Mouse (Mus musculus) cerebellum, postnatal 10 days (tissue): ENCODE measurements around the gene Pex14.
A peak's percentile ranks its signal among the peaks of the same experiment; 100 is the strongest.

Experiments used
- DNase-seq, 2 experiments: peaks; one replicate each; pipeline ENCODE4 v3.0.0; 2021; ENCODE audit warnings: mixed read lengths in 2 of 2

Pex14 gene

GRCm38 (mm10) chr4:148946071-148946470 is 153.6 kb downstream of the Pex14 start:
- no peak for DNase-seq

- peak; percentile 64 to 68 for DNase-seq
Measured at GRCm38 (mm10) chr4:148945476-148945881, 154.2 kb downstream of the Pex14 start.

GRCm38 (mm10) chr4:148943099-148943498 is 156.6 kb downstream of the Pex14 start:
- no peak for DNase-seq

DNA sequence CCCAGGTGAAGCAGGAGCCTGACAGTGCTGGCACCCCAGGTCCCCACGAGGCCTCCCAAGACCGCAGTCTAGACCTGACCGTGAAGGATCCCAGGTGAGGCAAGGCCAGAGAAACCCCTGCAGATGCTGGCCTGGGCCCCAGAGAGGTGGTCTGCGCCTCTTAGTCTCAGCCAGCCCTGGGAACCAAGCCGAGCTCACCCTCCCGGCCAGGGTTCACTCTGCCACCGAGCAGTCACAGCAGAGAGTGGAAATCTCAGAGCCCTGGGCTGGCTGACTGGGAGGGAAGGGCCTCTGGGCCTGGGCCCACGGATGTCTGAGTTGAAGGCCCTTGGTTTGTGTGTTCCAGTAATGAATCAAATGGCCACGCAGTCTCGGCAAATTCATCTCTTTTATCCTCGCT is 158.4 kb downstream of the Pex14 start:
- peak in 1 of 2 experiments; percentile 43 for DNase-seq

- peak; percentile 71 to 80 for DNase-seq
Measured at GRCm38 (mm10) chr4:148940674-148941211, 158.9 kb downstream of the Pex14 start.

DNA sequence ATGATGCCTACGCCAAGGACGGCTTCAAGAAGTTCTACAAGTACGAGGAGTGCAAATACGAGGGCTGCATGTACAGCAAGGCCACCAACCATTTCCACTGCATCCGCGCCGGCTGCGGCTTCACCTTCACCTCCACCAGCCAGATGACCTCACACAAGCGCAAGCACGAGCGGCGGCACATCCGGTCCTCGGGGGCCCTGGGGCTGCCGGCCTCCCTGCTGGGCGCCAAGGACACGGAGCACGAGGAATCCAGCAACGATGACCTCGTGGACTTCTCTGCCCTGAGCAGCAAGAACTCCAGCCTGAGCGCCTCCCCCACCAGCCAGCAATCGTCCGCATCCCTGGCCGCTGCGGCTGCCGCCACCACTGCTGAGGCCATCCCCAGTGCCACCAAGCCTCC is 161.1 kb downstream of the Pex14 start:
- no peak for DNase-seq

GRCm38 (mm10) chr4:148936727-148937126 is 162.9 kb downstream of the Pex14 start:
- DNase-seq, result no peak

GRCm38 (mm10) chr4:148936111-148936510 is 163.6 kb downstream of the Pex14 start:
- no peak for DNase-seq

DNA sequence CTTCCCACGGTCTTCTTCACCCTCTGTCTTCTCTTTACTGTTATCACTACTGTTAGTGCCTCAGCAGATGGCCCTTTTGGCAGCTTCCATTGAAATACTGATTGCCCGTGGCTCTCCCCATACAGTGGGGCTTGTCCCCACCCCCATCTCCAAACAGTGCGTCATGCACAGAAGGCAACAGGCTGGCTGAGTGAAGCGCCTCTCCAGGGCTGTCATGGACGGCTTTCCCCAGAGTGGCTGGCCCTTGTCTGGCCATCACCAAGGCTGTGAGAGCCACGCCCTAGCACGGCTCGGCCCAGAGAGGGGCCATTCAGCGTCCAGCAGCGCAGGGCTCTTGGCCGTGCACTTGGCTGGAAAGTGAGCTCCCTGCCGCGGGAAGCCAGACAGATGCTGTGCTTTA is 164.5 kb downstream of the Pex14 start:
- peak; percentile 58 to 77 for DNase-seq

- DNase-seq, result no peak
Measured at GRCm38 (mm10) chr4:148933109-148933508, 166.6 kb downstream of the Pex14 start.

GRCm38 (mm10) chr4:148930721-148931229 is 168.9 kb downstream of the Pex14 start:
- peak; percentile 74 to 83 for DNase-seq

GRCm38 (mm10) chr4:148928876-148929275 is 170.8 kb downstream of the Pex14 start:
- DNase-seq, result peak; percentile 63 to 69

- peak in 1 of 2 experiments; percentile 45 for DNase-seq
Measured at GRCm38 (mm10) chr4:148928316-148928715, 171.4 kb downstream of the Pex14 start.

GRCm38 (mm10) chr4:148926459-148926858 is 173.2 kb downstream of the Pex14 start:
- DNase-seq, result no peak

GRCm38 (mm10) chr4:148925589-148926359 is 173.9 kb downstream of the Pex14 start:
- no peak for DNase-seq

DNA sequence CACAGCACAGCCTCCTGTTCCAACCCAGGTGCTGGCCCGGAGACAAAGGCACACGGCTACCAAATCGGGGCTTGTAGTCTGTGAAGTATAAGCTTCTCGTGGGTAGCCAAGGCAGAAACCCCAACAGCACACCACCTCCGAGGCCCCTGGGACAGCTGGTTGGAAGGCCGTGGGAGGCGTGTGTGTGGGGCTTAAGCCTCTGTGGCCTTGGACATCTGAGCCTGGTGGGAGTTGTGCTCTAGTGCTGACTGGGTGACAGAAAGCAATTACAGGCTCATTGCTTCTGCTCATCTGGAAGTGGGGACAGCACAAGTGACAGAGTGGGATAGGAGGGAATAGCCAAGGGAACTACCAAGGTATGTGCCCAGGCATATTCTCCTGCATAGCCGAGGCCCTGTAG is 175.7 kb downstream of the Pex14 start:
- DNase-seq, result no peak

DNA sequence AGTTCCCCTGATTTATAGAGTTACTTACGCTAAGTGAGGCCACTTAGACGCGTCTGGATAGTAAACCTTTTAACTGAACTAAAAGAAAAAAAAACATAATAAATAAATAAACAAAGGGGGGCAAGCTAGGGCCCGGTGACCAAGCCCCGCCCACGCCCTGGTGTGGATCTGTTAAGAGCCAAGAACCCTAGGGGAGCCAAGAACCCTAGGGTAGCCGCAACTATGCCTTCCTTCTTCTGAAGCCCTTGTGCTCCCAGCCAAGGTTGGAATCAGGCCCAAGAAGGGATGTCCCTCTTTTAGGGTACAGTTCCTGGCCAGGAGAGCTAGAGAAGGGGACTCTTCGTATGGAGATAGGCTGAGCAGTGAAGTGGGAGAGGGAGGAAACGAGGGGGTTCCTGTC is 176.3 kb downstream of the Pex14 start:
- DNase-seq, result no peak

- DNase-seq, result no peak
Measured at GRCm38 (mm10) chr4:148922221-148922700, 177.4 kb downstream of the Pex14 start.

GRCm38 (mm10) chr4:148920610-148921009 is 179.1 kb downstream of the Pex14 start:
- DNase-seq, result no peak

DNA sequence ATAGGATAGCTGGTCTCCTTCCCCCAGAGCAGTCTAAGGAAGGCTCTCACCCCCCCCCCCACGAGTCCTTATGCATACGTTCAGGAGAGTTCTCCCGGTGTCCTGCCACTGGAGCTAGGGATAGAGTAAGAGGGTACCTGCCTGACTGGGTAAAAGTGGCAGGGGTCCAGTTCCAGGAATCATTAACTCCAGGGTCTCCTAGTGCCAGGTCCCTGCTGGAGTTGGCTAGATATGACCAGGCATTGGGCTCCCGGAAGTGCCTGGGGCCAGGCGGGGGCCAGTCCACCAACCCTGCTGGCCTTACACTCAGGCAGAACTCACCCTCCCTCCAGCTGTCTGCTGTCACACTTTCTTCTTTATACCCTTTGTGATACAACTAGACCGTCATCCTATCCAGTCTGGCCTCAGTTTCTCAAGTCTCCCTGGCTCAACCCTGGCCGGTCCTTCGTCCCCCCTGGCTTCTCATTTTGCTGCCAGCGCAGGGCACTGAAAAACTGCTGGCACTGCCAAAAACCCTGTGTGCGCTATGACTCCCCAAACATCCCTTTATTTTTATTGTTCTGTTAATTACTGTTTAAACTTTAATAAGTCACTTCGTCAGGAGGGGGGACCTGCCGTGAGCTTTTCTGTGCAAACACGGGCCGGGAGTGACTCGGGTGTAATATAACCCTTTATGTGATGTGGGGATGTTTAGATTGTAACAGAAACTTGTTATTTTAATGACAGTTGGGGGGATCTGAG is 180.8 kb downstream of the Pex14 start:
- DNase-seq, result no peak

GRCm38 (mm10) chr4:148915849-148916248 is 183.8 kb downstream of the Pex14 start:
- no peak for DNase-seq

GRCm38 (mm10) chr4:148914863-148915622 is 184.6 kb downstream of the Pex14 start:
- DNase-seq, result peak; percentile 80 to 90
